Mouse (Mus musculus) ovary, postnatal 10 days (tissue): ENCODE results near the gene Wipf2.
A peak's percentile ranks its signal among the peaks of the same experiment; 100 is the strongest.

Experiments
- DNase-seq: peaks from one replicate; pipeline ENCODE4 v3.0.0; 2022; ENCODE audit warnings: low spot score

The Wipf2 gene

DNA sequence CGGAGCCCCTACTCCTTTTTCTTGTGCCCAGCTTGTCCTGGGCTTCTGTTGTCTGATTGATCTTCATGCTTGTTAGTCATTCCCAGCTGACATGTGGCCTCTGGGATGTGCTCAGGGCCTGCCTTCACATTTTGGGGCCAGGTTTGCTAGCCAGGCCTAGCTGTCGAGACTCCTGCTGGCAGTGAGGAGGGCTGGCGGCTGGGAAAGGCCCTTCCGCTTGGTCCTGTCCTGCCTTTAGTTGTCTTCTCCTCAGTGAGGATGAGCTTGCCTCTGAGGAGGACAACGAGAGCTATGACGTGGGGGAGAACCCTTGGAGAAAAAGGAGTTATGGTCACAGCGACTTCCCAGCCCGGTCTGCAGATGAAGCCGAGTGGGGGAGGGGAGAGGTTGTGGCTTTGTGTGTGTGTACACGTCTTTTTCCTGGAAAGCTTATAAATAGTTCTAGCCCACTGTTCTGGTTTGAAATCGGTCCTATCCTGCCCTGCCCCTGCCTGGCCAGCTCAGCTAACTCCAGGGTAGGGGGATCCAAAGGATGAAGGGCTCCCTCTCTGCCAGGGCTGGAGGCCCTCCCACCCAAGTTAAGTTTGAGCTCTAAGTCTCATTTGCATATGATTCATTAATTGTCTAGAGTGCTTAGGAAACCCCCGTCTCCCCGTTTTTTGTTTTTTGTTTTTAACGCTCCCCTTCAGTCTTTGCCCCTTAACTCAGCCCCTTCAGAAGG, 80.5 kb downstream of the Wipf2 start:
- no peak for DNase-seq

- DNase-seq = no peak
Measured at GRCm38 (mm10) chr11:98944897-98945604, 81.6 kb downstream of the Wipf2 start.

GRCm38 (mm10) chr11:98945605-98945977, 82.2 kb downstream of the Wipf2 start:
- no peak for DNase-seq

- no peak for DNase-seq
Measured at GRCm38 (mm10) chr11:98947969-98948569, 84.6 kb downstream of the Wipf2 start.

- no peak for DNase-seq
Measured at GRCm38 (mm10) chr11:98949242-98949957, 86.0 kb downstream of the Wipf2 start.

DNA sequence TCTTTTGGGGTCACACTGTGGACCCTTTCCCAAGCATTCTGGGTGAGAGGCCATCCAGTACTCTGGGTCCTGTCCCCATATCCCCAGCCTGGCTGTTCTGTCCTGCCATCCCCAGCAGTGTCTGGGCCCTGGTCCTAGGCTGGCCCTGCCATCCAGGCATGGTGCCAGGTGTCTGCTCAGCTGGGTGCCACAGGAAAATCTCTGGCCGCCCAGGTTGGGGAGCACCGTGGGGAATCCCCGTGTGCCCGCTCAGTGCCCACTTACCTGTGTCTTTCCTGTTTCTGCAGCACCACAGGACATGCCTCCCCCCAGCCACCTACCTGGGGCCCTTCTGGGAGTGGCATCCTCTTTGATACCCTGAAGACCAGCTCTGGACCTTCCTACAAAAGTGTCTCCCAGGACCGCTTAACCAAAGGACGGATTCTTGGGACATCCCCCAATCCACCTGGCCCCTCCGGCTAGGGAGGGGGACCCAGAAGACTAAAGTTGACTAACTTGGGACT, 86.6 kb downstream of the Wipf2 start:
- no peak for DNase-seq

DNA sequence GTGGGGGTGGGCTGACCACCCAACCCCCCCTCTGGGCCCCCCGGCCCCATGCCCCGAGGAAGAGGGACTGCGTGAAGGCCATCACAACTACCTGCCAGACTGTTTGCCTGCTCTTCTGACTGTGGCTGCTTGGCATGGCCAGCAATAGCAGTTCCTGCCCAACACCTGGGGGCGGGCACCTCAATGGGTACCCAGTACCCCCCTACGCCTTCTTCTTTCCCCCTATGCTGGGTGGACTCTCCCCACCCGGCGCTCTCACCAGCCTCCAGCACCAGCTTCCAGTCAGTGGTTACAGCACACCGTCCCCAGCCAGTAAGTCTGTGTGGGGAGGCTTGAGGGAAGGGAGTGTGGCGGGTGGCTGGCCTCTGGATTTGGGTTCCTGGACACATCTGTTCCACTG, 87.0 kb downstream of the Wipf2 start:
- no peak for DNase-seq

GRCm38 (mm10) chr11:98951026-98951906, 87.8 kb downstream of the Wipf2 start:
- peak; percentile 87 for DNase-seq

- DNase-seq = no peak
Measured at GRCm38 (mm10) chr11:98952111-98952510, 88.7 kb downstream of the Wipf2 start.

DNA sequence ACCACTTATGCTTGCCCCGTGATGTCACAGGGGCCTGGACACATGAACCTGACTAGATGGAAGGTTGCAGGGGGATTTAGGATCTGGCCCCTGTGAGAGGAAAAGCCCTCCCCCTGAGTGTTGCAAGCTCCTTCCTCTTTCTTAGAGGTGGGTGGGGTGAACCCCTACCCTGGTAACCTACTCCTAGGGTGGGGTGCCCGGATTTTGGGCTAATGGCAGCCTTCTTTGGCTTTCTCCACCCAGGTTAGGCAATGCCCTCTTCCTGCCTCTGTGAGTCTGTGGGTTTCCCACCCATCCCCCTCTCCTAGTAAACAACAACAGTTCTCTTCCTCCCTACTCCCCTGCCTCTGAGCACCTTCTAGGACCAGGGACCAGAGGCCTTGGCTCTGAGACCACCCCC, 89.3 kb downstream of the Wipf2 start:
- DNase-seq = no peak

DNA sequence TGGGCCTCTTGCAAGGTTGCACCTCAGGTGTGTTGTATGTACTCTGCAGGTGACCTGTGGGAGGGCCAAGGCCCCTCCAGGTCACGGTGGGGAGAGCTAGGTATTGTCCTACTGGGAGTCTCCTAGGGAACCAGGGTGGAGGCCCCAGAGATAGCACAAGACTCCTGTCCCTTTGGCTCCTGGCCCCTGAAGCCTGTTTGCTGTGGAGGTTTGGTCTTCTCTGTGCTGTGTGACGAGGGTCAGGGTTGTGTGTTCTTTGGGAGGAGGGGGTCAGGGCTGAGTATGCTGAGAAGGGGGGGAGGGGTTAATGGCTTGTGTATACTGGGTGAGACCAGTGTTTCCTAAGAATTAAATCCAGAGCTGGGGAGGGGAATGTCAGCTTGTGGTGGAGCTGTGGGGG, 89.9 kb downstream of the Wipf2 start:
- no peak for DNase-seq

DNA sequence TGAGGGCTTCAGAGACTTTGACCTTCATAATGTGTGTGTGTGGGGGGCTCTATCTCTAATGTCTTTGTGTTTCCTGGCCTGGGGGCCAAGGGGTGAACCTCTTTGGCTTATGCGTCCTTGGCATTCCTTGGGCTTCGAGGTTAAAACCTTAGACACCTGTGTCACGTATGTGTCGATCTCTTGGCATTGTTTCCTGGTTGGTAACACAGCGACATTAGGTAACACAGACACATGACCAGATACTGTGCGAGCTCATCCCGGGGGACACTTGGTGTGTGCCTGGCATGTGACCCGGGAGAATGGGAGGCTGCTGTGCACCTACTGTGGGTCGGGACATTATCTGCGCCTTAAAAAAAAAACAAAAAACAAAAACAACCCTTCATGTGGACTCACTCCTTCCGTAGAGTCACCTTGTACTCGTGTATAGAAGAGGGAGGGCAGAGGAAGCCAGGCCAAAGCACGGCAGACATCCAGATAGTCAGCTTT, 90.4 kb downstream of the Wipf2 start:
- no peak for DNase-seq

- DNase-seq = peak; percentile 41
Measured at GRCm38 (mm10) chr11:98954373-98954772, 90.9 kb downstream of the Wipf2 start.
